Mouse (Mus musculus) forebrain, embryonic 10.5 days (tissue): ENCODE measurements around the gene Tubg1. TPM values are rescaled to one million over a fixed set of nuclear protein-coding genes. Genes with fewer than 3 reads are reported as not detected.
"Not testable (repeated sequence)": the region's sequence is repeated elsewhere in the genome, so short reads cannot be mapped to it uniquely, and the experiment has no call there.

Source experiments
- DNase-seq: peaks from one replicate; pipeline ENCODE4 v3.0.0-alpha.2; 2017; ENCODE audit warnings: low spot score; ENCODE audit errors: extremely low spot score
- H3K27ac ChIP-seq: fragments of 300-500 bp; sonication (generic); 2 replicates; pipeline ENCODE4 v1.5.1; 2016; ENCODE audit warnings: mild to moderate bottlenecking
- H3K27me3 ChIP-seq: fragments of 300-500 bp; sonication (generic); 2 replicates; pipeline ENCODE4 v1.6.1; 2016; ENCODE audit warnings: mild to moderate bottlenecking; ENCODE audit not compliant: poor library complexity, severe bottlenecking
- H3K36me3 ChIP-seq: fragments of 300-500 bp; sonication (generic); replicated peaks from 2 replicates; pipeline ENCODE4 v1.6.1; 2016; ENCODE audit warnings: mild to moderate bottlenecking, moderate library complexity
- H3K4me1 ChIP-seq: fragments of 300-500 bp; sonication (generic); 2 replicates; pipeline ENCODE4 v1.6.1; 2016
- H3K4me3 ChIP-seq: fragments of 300-500 bp; sonication (generic); 2 replicates; pipeline ENCODE4 v1.5.1; 2016; ENCODE audit warnings: mild to moderate bottlenecking, moderate library complexity
- H3K9me3 ChIP-seq: fragments of 300-500 bp; sonication (generic); 2 replicates; pipeline ENCODE4 v1.6.1; 2016; ENCODE audit warnings: mild to moderate bottlenecking, moderate library complexity
- WGBS: fragments of 180-500 bp; shearing (Covaris S2); methylation state at CpG from one replicate; pipeline ENCODE4 v1.1.7; 2016; 5-methylcytosine and 5-hydroxymethylcytosine counted together
- polyA plus RNA-seq: library from polyadenylated mRNA; unstranded; fragments of >200 nt; fragmentation: Nextera tagmentation; extraction: Ambion mirVana; gene quantifications from 2 replicates; pipeline ENCODE4 v1.2.1, GENCODE M21; 2016

The Tubg1 gene
- polyA plus RNA-seq, 1 experiment from 2014 or later: 143 TPM

DNA sequence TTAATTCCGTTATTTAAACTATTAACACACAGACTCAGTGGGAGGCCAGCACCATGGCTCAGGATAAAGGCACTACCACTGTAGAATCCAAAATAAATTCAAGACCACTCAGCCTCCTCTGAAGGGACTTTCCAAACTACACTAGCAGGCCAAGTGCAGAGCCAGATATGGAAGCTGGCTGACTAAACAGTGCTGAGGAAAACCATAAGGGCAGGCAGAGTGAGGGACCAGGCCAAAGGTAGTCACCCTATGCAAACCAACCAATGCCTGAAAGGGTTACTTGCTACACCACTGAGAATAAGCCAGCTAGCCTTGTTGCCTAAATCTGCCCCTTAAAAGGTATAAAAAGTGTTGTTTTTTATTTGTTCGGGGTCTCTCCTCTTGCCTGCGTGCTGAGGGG, 7.6 kb upstream of the Tubg1 start:
- H3K27me3 ChIP-seq: no peaks in the 10 kb centered on the region
- no peak overlapping the region for H3K4me3 ChIP-seq
- H3K27ac ChIP-seq: no peak overlapping the region
- H3K4me1 ChIP-seq: peaks cover 15% of the 10 kb centered on the region
- 94% methylated on average over 3 of the region's 3 CpGs for WGBS
- no peaks in the 10 kb centered on the region for H3K9me3 ChIP-seq
- H3K36me3 ChIP-seq: peaks cover 41% of the 10 kb centered on the region
- no peak for DNase-seq

GRCm38 (mm10) chr11:101115564-101115963, 4.2 kb upstream of the Tubg1 start:
- 76% methylated on average over 2 of the region's 2 CpGs for WGBS
- Histone ChIP-seq H3K4me1 (peaks cover 42% of the 10 kb centered on the region), H3K4me3 (no peak overlapping the region), H3K36me3 (peaks cover 40% of the 10 kb centered on the region), H3K9me3 (no peaks in the 10 kb centered on the region), H3K27ac (no peak overlapping the region), H3K27me3 (no peaks in the 10 kb centered on the region)
- no peak for DNase-seq

GRCm38 (mm10) chr11:101118105-101118504, 1.6 kb upstream of the Tubg1 start:
- H3K27ac ChIP-seq: no peak overlapping the region

GRCm38 (mm10) chr11:101119131-101119760, 492 bp upstream of the Tubg1 start:
- WGBS: under 1% methylated on average over 39 of the region's 39 CpGs
- Histone ChIP-seq H3K4me3 (peak overlapping the region; percentile 98), H3K9me3 (no peaks in the 10 kb centered on the region), H3K36me3 (peaks cover 50% of the 10 kb centered on the region), H3K27me3 (no peaks in the 10 kb centered on the region), H3K27ac (peak overlapping the region; percentile 96), H3K4me1 (peaks cover 55% of the 10 kb centered on the region)
- no peak for DNase-seq

More at GRCm38 (mm10) chr11:101118105-101118504, 1.6 kb upstream of the Tubg1 start:
- Histone ChIP-seq H3K36me3 (peaks cover 49% of the 10 kb centered on the region), H3K9me3 (no peaks in the 10 kb centered on the region), H3K4me3 (peak overlapping the region; percentile 98), H3K4me1 (peaks cover 55% of the 10 kb centered on the region), H3K27me3 (no peaks in the 10 kb centered on the region)
- DNase-seq: no peak
- 60% methylated on average over 4 of the region's 4 CpGs for WGBS

- peak overlapping the region; percentile 96 for H3K27ac ChIP-seq
- peaks cover 58% of the 10 kb centered on the region for H3K36me3 ChIP-seq
- WGBS: 29% methylated on average over 19 of the region's 19 CpGs
Measured at GRCm38 (mm10) chr11:101120545-101121188, 929 bp downstream of the Tubg1 start.

DNA sequence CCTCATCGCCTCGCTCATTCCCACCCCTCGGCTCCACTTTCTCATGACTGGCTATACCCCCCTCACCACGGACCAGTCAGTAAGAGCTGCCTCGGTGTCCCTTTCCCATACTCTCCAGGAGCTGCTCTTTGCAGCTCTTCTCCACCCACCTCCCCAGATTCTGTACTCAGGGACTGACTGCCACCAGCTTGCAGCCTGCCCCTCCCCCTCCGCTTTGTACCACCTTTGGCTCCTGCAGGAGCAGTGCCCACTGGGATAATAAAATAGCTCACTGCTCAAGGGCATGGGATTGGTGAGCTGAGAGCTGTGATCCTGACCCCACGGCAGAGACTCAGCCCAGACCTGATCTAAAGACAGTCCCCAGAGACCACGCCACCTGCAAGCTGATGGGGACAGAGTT, 4.8 kb downstream of the Tubg1 start:
- not testable (repeated sequence) for H3K4me3 ChIP-seq, DNase-seq, H3K27me3 ChIP-seq, H3K27ac ChIP-seq
- Histone ChIP-seq H3K9me3 (peaks cover 13% of the 10 kb centered on the region; the same call in 1 of the 2 replicates), H3K4me1 (peaks cover 19% of the 10 kb centered on the region), H3K36me3 (peaks cover 65% of the 10 kb centered on the region)
- 97% methylated on average over 8 of the region's 8 CpGs for whole genome bisulfite sequencing

More at GRCm38 (mm10) chr11:101120545-101121188, 929 bp downstream of the Tubg1 start:
- Histone ChIP-seq H3K27me3 (no peaks in the 10 kb centered on the region), H3K9me3 (no peaks in the 10 kb centered on the region), H3K4me1 (peaks cover 50% of the 10 kb centered on the region), H3K4me3 (peak overlapping the region; percentile 98)
- no peak for DNase-seq

DNA sequence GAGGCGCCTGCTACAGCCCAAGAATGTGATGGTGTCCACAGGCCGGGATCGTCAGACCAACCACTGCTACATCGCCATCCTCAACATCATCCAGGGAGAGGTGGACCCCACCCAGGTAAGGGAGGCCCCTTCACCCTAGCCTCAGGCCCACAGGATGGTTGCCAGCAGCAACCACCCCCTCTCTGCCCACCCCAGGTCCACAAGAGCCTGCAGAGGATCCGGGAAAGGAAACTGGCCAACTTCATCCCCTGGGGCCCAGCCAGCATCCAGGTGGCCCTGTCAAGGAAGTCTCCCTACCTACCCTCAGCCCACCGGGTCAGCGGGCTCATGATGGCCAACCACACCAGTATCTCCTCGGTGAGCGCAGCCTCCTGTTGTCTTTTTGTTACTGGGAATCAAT, 5.3 kb downstream of the Tubg1 start:
- not testable (repeated sequence) for H3K27ac ChIP-seq, DNase-seq, H3K27me3 ChIP-seq, H3K4me3 ChIP-seq
- 99% methylated on average over 9 of the region's 9 CpGs for WGBS
- H3K36me3 ChIP-seq: peaks cover 65% of the 10 kb centered on the region
- peaks cover 13% of the 10 kb centered on the region; the same call in 1 of the 2 replicates for H3K9me3 ChIP-seq
- peaks cover 20% of the 10 kb centered on the region for H3K4me1 ChIP-seq

DNA sequence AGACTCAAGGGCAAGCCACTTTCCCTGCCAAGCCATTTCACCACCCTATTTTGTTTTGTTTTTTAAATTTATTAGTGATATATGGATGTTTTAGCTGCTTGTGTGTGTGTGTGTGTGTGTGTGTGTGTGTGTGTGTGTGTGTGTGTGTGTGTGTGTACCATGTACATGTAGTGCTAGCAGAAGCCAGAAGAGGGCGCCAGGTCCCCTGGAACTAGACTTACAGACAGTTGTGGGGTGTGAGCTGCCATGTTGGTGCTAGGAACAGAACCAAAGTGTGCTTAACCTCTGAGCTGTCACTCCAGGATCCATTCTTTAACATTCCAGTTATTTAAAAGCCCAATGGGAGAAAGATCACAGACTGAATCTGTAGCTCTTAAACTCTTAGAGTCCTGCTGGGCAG, 7.3 kb downstream of the Tubg1 start:
- Histone ChIP-seq H3K36me3 (peaks cover 56% of the 10 kb centered on the region), H3K27ac (no peak overlapping the region), H3K27me3 (no peaks in the 10 kb centered on the region), H3K4me3 (no peak overlapping the region), H3K4me1 (peaks cover 7% of the 10 kb centered on the region), H3K9me3 (peaks cover 13% of the 10 kb centered on the region; the same call in 1 of the 2 replicates)
- 85% methylated on average over 1 of the region's 1 CpGs for WGBS
- no peak for DNase-seq

DNA sequence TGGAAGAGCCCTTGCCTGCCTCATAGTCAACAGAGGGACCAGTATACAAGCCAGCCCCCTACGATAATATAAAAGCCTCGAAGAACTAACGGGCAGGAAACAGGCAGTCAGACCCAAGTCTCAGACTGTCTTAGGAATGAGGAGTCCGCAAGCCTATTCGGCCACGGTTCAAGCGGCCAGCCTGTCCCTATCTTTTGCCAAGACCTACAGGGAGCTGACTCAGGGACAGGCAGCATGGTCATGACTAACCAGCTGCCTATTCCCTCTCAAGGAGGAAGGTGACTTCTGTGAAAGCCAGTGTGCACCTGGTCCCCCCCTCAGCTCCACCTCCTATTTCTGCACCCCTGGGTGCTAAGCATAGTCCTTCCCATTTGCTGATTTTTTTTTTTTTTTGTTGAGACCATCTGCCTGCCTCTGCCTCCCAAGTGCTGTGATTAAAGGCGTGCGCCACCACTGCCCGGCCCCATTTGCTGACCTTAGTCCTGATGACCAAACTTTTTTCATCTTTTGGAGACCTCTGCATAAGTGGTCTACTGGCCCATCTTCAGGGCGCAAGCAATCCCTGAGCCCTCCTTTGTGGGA, 9.3 kb downstream of the Tubg1 start:
- no peak overlapping the region for H3K27ac ChIP-seq
- H3K4me3 ChIP-seq: no peak overlapping the region
- DNase-seq: no peak
- WGBS: 90% methylated on average over 11 of the region's 11 CpGs
- peaks cover 35% of the 10 kb centered on the region for H3K36me3 ChIP-seq
- H3K27me3 ChIP-seq: no peaks in the 10 kb centered on the region
- peaks cover 13% of the 10 kb centered on the region; the same call in 1 of the 2 replicates for H3K9me3 ChIP-seq
- peaks cover 7% of the 10 kb centered on the region for H3K4me1 ChIP-seq

GRCm38 (mm10) chr11:101130056-101130756, 10.5 kb downstream of the Tubg1 start:
- DNase-seq: no peak
- 59% methylated on average over 18 of the region's 18 CpGs for WGBS
- peaks cover 7% of the 10 kb centered on the region for H3K4me1 ChIP-seq

GRCm38 (mm10) chr11:101131187-101131586, 11.4 kb downstream of the Tubg1 start:
- no peak overlapping the region for H3K27ac ChIP-seq
- H3K4me3 ChIP-seq: no peak overlapping the region
- WGBS: 82% methylated on average over 2 of the region's 2 CpGs
- peaks cover 12% of the 10 kb centered on the region; the same call in 1 of the 2 replicates for H3K9me3 ChIP-seq
- peaks cover 7% of the 10 kb centered on the region for H3K4me1 ChIP-seq
- no peaks in the 10 kb centered on the region for H3K27me3 ChIP-seq
- DNase-seq: no peak
- peaks cover 15% of the 10 kb centered on the region for H3K36me3 ChIP-seq

More at GRCm38 (mm10) chr11:101130056-101130756, 10.5 kb downstream of the Tubg1 start:
- no peaks in the 10 kb centered on the region for H3K27me3 ChIP-seq
- H3K36me3 ChIP-seq: peaks cover 25% of the 10 kb centered on the region
- H3K9me3 ChIP-seq: peaks cover 13% of the 10 kb centered on the region; the same call in 1 of the 2 replicates
- no peak overlapping the region for H3K4me3 ChIP-seq
- H3K27ac ChIP-seq: no peak overlapping the region

- Histone ChIP-seq H3K27me3 (no peaks in the 10 kb centered on the region), H3K4me1 (peaks cover 7% of the 10 kb centered on the region), H3K4me3 (no peak overlapping the region), H3K27ac (no peak overlapping the region), H3K9me3 (peaks cover 7% of the 10 kb centered on the region; the same call in 1 of the 2 replicates), H3K36me3 (peaks cover 10% of the 10 kb centered on the region)
- DNase-seq: no peak
- WGBS: 89% methylated on average over 6 of the region's 6 CpGs
Measured at GRCm38 (mm10) chr11:101131701-101132100, 12.0 kb downstream of the Tubg1 start.
